Mouse (Mus musculus) E14TG2a.4 (cell line): Measurements from ENCODE around the gene Chsy1.

Source experiments
- CTCF ChIP-seq: conservative IDR thresholded peaks from 2 replicates; pipeline ENCODE4 v1.5.1; 2014; ENCODE audit warnings: low read length
- POU5F1 ChIP-seq: IDR thresholded peaks from 2 replicates; pipeline ENCODE4 v1.6.1; 2014; ENCODE audit warnings: low read length, borderline replicate concordance

GRCm38 (mm10) chr7:66165036-66165798 is 55.9 kb downstream of the Chsy1 start:
- TF ChIP-seq CTCF (no peak), POU5F1 (no peak)
